Mouse (Mus musculus) telencephalon, adult 2 months (tissue): ENCODE measurements around the gene Pcbd2.

Experiments
- DNase-seq: peaks from one replicate; pipeline ENCODE4 v3.0.0-alpha.2; 2011; ENCODE audit warnings: low read depth, low spot score

Pcbd2 gene

DNA sequence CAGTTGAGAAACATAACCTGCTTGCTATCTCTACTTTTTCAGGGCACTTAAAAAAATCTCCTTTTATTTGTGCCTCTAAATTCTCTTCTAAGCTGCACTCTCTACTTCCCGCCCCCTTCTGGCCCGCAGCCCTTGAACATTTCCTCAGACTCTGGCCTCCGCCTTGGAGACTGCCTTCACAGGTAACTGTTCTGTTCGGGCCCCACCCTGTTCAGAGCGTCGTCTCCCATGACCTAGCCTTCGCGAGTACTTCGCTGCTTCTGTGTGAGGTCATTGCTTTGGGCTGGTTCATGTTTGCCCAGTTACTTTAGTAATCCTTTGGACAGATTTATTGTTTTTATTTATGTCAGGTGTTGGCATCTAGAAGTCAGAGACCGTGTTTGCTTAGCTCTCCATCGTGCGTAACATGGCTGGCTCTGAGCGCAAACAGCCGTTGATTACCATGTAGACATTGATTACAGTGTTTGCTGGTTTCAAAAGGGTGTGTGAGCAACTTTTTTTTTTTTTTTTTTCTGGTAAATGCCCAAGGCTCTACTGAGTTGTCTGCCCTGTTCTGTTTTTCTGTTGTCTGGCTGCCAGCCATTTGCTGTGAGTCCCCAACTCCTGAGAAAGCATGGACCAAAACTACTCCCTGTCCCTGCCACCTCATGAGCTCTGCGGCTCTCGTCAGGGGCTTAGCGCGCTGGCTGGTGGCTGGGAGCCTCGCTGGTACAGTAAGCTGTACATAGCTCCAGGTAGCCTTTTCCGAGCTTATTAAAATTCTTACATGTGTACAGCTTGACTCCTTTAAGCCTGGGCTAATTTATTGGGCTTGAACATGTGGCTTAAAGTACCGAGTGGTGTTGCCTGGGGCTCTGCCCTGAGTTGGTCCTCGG, 6.7 kb downstream of the Pcbd2 start:
- no peak for DNase-seq

DNA sequence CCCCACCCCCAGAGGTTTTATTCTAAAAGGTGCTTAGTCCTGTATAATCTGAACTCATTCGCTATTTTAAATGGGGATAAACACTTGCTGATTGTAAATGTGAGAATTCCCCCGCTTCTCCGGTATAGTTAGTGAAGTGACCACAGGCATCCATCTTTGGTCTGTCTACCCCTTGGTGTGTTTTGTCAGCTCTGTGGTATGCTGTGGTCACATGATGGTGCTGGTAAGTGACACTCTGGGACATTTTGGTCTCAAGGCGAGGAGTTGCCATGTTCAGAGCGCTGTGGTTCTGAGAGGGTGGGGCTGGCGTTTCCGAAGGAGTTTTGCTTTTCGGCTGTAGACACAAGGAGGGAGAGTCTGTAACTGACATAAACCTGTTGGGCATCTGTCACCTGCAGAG, 10.7 kb downstream of the Pcbd2 start:
- DNase-seq = no peak

DNA sequence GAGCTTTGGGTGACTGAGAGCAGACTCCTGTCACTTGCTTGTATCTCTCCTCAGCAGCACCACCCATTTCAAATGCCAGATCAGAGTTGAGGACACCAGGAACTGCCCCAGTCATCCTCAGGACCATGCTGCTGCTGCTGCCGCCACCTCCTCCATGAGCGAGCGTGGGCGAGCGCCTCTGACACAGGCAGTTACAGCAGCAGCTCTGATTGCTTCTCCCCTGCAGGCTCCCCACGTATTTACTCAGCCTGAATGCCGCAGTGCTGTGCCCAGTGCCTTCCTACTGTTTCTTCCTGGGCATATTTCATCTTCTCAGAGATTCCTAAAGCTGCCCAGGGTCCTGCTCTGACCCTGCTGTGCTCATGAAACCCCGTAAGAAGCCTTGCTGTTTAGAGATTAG, 15.1 kb downstream of the Pcbd2 start:
- peak; percentile 58 for DNase-seq

DNA sequence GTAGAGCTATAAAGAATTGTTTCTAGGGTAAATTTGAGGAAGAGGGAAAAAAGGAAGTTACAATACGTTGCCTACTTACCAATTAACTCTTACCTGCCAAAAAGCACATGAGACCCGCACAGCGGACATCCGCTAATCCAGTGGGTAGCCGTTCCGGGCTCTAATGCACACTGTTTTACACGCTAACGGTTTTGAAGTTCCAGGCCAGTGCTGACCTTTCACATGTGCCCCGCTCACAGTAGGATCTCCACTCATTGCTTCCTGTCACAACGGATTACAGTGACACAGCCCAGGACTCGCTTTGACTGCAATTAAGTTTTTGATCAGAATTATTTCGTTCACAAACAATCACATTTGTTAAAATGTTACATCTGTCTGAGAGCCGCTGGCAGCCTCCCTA, 27.2 kb downstream of the Pcbd2 start:
- DNase-seq = no peak

DNA sequence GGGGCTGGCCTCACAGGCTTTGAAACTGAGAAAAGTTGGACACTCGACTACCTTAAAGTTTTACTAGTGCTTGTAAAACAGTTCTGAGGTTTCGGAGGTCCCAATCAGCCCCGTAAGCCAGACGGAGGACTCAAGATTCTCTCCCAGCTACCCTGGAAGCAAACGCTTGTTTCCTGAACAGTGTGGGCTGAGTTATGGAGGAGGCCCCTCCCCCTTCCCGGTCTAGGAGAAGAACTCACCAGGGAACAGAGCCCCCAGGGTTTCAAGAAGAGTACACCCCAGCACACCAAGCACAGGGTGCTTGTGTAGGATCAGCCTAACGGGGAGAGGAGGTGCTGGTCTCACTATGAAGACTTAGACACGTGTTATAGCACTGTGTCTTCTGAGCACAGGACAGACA, 29.6 kb downstream of the Pcbd2 start:
- DNase-seq = no peak

DNA sequence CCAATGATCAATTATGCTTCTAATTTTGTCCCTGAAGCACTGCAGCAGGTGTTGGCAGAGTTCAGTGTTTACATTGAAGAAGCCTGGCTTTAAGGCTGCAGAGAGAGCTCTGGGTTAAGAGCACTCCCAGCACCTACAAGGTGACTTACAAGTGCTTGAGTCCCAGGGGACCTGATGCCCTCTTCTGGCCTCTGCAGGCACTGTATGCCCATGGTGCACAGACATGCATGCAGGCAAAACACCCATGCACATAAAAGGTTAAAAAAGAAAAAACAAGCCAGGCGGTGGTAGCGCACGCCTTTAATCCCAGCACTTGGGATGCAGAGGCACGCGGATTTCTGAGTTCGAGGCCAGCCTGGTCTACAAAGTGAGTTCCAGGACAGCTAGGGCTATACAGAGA, 30.5 kb downstream of the Pcbd2 start:
- DNase-seq = no peak

DNA sequence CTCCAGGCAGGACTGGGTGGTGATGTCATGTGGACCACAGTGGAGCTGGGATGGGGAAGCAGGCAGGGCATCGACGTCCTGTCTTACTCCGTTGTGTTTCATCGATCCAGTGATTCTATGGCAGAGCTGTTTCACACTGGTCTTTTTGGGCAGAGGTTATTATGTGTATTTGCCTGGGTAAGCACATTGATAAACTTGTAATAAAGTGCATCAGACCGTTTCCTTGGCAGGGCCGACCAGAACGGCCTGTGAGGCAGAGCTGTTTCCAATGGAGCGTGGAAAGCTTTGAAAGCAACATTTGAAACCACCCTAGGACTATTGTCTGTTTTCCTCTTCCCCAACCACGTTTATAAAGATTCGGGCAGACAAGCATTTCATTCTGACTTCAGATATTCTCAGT, 33.4 kb downstream of the Pcbd2 start:
- no peak for DNase-seq

DNA sequence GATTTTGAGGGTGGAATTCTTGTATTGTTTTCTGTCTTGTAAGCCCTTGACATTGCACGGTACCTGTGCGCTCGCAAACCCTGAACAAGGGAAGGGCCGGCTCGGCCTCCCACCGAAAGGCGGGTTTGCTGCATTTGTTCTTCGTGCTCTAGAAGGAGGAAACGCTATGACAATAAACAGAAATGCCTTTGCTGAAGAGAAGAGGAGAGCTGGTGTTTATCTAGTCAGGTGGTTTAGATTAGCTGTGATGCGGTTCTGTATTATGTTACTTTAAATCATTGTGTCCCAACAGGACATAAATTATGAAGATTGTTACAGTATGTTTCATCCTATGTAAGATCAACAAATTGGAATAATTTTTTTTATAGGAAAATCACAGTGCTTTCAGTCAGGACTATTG, 34.3 kb downstream of the Pcbd2 start:
- no peak for DNase-seq

DNA sequence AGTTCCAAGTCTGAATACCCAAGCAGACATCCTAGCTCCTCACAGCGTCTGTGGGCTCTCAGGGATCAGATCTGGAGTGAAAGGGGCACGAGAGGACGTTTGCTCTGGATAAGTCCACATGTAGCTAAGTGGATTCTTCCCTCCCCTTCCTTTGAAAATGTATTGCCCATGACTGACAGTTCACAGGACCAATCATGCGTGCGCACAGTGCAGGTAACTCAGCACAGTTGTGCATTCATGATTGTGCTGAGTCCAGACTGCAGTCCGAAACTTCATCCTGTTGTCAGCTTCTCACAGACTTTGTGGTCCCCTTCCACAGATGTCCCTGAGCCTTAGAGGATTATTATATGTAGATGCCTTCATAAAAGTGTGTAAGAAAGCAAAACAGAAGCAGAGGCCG, 47.2 kb downstream of the Pcbd2 start:
- DNase-seq = no peak

DNA sequence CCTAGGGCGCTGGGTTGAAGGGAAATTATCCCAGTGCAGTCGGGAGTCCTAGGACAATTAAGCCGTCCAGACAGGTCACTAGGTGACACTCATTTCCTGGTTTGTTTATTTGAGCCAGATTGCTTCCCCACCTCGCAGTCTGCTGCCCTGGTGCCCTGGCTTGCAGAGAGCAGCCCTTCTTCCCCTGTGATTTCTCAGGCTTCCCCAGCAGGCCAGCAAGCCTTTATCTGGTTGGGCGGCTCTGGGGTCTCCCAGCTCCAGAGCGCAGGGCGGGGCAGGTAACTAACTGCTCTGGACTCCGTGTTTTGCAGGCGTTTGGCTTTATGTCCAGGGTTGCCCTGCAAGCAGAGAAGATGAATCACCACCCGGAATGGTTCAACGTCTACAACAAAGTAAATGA, 47.9 kb downstream of the Pcbd2 start:
- no peak for DNase-seq

DNA sequence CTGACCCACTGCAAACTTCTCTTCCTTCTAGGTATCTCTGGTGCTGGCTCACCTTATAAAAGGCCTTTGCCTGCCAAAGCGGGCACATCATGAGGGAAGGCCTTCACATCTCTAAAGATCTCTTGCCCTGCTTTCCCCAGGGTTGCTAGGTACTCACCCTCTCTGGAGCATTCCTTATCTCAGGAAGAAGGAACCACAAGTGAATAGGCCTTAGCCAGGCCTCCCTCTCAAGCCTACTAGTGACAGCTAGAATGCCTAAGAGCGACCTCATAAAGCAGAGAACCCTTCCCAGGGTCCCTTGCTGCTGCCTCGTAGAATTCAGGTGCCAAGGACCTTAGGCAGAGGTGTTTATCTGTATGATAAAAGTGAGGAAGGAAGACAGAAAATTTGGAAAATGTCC, 57.1 kb downstream of the Pcbd2 start, which contains the start of gene Catsper3:
TSS of gene Catsper3 (plus strand) at position 301 of the 400 bp plus-strand sequence.
- DNase-seq = no peak

DNA sequence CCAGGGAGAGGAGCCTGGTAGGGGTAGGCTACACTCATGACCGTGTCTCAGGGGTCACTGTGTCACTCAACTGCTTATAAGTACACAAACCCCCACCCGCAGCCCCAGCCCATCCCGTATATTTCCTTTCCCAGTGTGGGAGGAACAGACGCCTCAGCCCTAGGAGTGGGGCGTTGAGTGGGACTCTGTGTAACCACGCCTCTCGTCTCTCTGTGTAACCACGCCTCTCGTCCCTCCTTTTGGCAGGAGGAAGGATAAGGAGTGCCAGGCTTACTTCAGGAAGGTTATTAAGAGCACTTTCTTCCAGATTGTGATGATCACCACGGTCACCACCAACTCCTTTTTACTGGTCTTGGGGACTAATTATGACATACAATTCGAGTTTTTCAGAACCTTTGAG, 59.0 kb downstream of the Pcbd2 start:
- no peak for DNase-seq

DNA sequence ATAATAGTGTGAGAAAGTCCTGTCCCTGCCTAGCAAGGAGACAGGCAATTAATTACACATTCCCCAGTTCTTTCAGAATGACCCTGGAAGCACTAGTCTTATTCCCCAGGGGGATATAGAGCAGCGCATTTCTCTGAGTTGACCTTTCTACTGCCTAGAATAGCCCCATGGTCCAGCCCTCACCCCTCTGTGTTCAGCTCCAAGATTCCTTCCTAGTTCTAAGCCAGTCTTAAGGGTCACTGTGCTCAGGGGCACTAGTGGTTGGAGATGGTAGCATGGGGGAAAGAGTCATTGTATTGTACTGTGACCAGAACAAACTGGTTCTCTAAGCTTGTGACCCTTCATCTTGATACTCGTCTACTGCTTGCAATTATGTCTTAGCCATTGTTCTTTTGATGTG, 74.1 kb downstream of the Pcbd2 start:
- DNase-seq = no peak

DNA sequence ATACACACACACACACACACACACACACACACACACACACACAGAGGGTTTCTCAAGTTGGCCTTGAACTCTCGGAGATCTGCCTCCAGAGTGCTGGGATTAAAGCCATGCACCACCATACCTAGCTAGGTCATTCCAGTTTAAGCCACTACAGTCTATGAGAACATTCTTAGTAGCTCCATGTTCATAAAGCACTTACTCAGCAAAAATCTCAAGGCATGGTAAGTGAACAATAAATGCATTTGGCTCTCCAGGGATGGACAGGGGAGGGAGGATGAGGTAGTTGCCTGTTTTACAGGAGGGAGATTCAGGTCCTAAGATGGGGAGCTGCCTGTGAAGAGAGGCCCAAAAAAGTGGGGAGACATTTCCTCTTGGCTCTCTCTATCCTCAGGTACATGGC, 76.8 kb downstream of the Pcbd2 start:
- no peak for DNase-seq

DNA sequence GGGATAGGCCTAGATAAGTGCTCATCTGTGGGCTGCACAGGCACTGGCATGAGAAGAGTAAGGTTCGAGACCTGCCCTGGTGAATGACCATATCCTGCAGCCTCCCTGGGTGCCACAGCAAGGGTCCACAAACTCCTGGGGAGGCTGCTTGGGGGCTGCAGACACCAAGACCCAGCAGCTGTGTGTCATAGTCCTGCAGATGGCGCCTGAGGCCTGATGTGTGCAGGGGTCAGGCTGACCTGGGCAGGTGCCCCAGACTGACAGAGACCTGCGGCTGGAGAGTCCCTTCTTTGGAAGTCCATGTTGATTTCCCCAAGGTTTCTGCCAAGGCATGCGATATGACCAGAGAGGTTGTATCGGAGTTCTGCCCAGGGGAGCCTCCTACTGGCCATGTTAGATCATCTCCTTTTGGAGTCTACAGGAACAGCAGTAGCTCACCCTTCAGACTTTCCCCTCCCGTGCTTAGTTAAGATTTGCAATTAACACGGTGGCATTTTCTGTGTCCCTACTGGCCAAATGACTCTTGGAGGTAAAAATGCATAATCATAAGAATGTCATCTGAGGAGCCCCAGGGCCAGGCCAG, 82.0 kb downstream of the Pcbd2 start:
- DNase-seq = no peak

DNA sequence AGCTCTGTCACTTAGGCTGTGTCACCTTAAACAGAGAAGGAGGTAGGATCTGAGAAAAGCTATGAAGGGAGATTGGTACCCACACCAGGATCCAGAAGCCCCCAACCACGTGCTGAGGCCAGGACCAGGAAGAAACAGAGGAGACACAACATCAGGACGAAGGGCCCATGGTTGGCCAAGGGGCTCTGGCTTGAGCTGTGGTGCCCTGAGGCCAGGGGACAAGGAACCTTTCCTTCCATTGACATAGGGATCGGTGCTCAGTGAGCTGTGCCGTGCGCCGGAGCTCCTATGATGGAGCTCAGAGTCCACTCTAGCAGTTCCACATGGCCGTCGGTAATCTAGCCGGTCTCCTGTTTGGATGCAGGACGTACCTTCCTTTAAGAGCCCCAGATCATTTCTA, 82.5 kb downstream of the Pcbd2 start:
- DNase-seq = no peak

DNA sequence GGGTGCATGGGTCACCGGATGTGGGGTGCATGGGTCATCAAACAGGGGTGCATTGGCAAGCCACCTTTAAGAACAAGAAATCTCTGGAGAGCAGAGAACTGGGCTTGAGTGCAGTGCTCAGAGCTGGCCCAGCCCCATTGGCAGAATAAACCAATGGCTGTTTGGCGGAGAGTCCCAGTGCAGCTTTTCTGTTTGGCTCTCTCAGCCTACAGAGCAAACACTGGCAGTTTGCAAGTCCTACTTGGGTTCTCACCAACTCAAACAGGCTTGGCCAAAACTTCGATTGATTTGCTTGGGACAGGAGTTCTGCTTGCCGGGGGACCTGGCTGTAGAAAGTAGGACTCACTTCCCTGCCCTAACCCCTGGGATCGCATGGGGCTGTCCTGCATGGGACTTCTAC, 83.8 kb downstream of the Pcbd2 start:
- DNase-seq = no peak

DNA sequence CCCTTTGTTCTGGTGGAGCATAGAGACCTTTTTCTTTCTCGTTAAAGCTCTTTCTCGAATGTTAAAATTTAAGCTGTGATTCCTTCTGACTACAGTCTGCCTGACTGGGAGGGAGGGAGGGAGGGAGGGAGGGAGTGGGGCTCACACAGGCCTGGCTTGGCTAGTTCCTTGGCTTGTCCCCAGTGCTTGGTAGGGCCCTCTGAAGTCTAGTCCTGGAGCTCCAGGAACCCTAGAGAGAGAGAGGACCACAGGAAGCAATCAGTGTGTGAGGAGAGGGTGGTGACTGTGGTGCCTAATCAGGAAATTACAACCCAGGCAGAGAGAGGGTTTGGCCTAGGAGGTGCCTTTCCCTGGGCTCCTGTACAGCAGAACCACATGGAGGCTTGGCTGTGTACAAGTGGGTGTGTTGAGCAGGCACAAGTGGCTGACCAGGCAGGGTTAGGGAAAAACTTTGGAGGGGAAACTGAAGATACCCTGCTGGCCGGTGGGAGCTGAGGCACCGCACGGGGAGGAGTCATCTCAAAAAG, 86.4 kb downstream of the Pcbd2 start:
- DNase-seq = no peak

DNA sequence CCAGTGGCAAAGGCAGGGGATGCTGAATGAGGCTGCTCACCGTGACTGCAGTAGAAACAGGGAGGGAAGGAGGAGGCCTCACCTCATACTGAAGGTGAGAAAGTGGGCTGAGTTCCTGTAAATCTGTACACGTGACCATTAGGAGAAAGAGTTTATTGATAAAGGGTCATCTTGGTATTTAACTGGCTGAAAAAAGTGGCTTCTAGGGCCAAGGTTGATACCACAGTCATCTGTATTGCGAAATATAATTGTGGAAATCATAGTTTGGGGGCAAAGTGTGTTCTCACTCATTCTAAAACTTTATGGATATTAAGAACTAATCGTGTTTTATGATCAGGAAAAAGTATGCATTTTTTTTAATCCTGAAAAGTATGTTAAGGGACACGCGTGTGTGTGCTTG, 87.7 kb downstream of the Pcbd2 start:
- DNase-seq = no peak

DNA sequence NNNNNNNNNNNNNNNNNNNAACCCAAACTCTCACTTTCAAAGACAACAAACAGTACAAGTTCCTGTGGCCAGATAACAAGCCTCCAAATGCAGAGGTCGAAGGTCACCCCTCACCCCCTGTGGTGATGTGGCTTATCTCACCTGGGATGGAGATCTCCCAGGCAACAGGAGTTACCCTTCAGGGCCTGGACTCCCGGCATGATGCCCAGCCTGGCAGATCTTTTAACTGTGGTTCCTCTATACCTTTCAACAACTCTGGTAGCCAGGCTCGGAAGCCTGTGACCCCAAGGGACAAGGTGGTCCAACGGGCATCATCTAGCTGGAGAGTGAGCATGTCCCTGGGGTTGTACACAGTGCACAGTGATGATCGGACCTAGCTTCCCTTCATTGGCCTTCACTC, 95.3 kb downstream of the Pcbd2 start:
- no peak for DNase-seq

DNA sequence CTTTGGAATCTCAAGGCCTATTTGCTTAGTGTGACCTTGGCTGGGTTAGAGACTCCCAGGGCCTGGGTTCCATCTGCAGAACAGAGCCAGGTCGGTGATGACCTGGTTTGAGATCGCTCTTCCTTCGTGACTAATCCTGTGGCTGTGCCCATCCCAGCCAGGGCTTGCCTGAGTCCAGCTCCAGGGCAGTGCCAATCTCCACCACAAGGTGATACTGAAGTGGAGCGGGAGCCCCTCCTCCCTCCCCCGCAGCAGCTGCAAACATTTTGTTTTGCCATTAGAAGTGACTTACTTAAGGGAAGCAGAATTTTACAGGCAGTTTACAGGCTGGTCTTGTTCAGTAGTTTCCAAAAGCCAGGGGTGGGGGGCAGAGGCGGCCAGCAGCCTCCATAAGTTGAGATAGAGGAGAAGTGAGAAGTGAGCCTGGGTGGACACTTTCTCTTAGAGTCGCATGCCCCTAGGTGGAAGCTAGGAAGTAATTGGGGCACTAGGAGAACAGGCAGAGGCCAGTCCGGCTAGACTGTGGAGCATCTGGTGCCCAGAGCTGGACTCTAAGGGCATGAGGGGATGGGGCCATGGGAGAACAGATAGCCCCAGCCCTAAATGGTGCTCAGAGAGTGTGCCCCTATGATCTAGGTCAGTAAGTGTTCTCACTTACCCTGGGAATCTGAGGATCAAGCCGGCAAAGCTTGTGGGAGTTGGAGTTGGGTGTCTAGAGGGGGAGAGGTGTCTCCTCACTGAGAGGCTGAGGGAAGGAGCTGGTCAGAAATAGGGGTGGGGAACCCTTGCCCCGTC, 97.2 kb downstream of the Pcbd2 start:
- DNase-seq = no peak

DNA sequence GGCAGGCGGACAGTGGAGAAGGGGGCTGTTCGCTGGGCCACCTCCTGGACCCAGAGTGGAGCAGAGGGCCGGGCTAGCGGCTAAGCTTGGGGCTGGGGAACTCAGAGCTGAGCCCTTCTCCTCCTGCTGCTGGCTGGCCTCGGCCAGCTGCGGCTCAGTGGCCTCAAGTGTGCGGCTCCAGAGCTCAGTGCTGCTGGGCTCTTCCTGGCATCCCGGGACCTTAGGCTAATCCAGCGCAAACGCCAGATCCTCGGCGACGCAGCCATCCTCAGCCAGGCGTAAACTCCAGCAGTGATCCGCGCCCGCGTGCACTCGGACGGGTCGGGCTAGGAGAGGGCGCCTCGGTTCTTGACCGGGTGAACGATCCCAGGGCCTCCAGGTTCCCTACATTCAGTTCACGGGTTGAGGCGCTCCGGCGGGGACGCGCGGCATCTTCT, 98.1 kb downstream of the Pcbd2 start:
- DNase-seq = no peak
